Mouse (Mus musculus) neural tube, embryonic 11.5 days (tissue): ENCODE measurements at regions not wholly inside any gene's neighbourhood (a gene's known extent, or its start where the extent isn't known, plus 50 kb on each side); places are given as distances from the start of the nearest gene placed in this dataset.
A peak's percentile ranks its signal among the peaks of the same experiment; 100 is the strongest.
"Not testable (repeated sequence)": the region's sequence is repeated elsewhere in the genome, so short reads cannot be mapped to it uniquely, and the experiment has no call there.

Experiments used
- ATAC-seq: fragments of 200-750 bp; cut with Nextera tagmentation; 2 replicates; pipeline ENCODE4 v1.8.0; 2017; ENCODE audit warnings: moderate number of reproducible peaks, mild to moderate bottlenecking, moderate TSS enrichment, moderate library complexity; ENCODE audit not compliant: insufficient read depth, low FRiP score, low TSS enrichment
- DNase-seq: peaks from one replicate; pipeline ENCODE4 v3.0.0-alpha.2; 2015; ENCODE audit warnings: low spot score
- H3K27ac ChIP-seq: fragments of 300-500 bp; sonication (generic); 2 replicates; pipeline ENCODE4 v1.5.1; 2014; ENCODE audit warnings: low read depth, mild to moderate bottlenecking, low read length
- H3K27me3 ChIP-seq: fragments of 300-500 bp; sonication (generic); 2 replicates; pipeline ENCODE4 v1.6.1; 2014; ENCODE audit warnings: mild to moderate bottlenecking, low read length, mixed read lengths; ENCODE audit not compliant: control insufficient read depth, insufficient read depth
- H3K36me3 ChIP-seq: fragments of 300-500 bp; sonication (generic); 2 replicates; pipeline ENCODE4 v1.6.1; 2014; ENCODE audit warnings: mild to moderate bottlenecking, low read length, moderate library complexity, mixed read lengths; ENCODE audit not compliant: control insufficient read depth, insufficient read depth
- H3K4me1 ChIP-seq: fragments of 300-500 bp; sonication (generic); 2 replicates; pipeline ENCODE4 v1.6.1; 2014; ENCODE audit warnings: low read length, mixed read lengths; ENCODE audit not compliant: control insufficient read depth, insufficient read depth
- H3K4me2 ChIP-seq: fragments of 300-500 bp; sonication (generic); 2 replicates; pipeline ENCODE4 v1.6.1; 2014; ENCODE audit warnings: low read depth, mild to moderate bottlenecking, moderate library complexity
- H3K4me3 ChIP-seq: fragments of 300-500 bp; sonication (generic); 2 replicates; pipeline ENCODE4 v1.5.1; 2014; ENCODE audit warnings: low read depth, low read length
- H3K9ac ChIP-seq: fragments of 300-500 bp; sonication (generic); 2 replicates; pipeline ENCODE4 v1.6.1; 2014; ENCODE audit warnings: mild to moderate bottlenecking, low read length
- H3K9me3 ChIP-seq: fragments of 300-500 bp; sonication (generic); 2 replicates; pipeline ENCODE4 v1.6.1; 2016; ENCODE audit warnings: low read length; ENCODE audit not compliant: control insufficient read depth
- WGBS: fragments of 180-500 bp; shearing (Covaris S2); extraction: QIAGEN DNeasy Blood & Tissue Kit; methylation state at CpG from one replicate; pipeline ENCODE4 v1.1.7; 2014; 5-methylcytosine and 5-hydroxymethylcytosine counted together

GRCm38 (mm10) chr2:81848836-81849410 lies 204.1 kb upstream of the Zfp804a start:
- Histone ChIP-seq H3K4me3 (no peak overlapping the region), H3K27ac (no peak overlapping the region), H3K4me2 (no peak overlapping the region), H3K36me3 (no peaks in the 10 kb centered on the region), H3K9ac (no peak overlapping the region), H3K9me3 (no peaks in the 10 kb centered on the region), H3K27me3 (no peaks in the 10 kb centered on the region), H3K4me1 (no peaks in the 10 kb centered on the region)
- WGBS = 14% methylated on average over 4 of the region's 4 CpGs
- ATAC-seq (peak; percentile 82), DNase-seq (peak; percentile 35)

DNA sequence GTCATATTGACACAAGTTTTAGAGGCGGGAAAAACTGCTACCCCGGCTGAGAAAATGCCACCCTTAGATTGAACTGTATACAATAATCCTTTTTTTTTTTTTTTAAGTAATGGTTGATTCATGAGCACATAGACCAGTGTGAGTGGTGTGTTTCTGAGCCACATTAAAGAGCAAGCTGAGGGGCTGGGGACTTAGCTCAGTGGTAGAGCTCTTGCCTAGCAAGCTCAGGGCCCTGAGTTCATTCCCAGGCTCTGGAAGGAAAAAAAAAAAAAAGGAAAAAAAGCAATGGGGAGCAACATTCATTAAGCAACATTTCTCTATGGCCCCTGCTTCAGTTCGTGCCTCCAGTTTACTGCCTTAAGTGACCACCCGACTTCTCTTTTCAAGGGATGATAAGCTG lies 203.1 kb upstream of the Zfp804a start:
- Histone ChIP-seq H3K9ac (no peak overlapping the region), H3K27me3 (no peaks in the 10 kb centered on the region), H3K27ac (no peak overlapping the region), H3K9me3 (no peaks in the 10 kb centered on the region), H3K4me1 (no peaks in the 10 kb centered on the region), H3K4me3 (no peak overlapping the region), H3K36me3 (no peaks in the 10 kb centered on the region), H3K4me2 (no peak overlapping the region)
- 31% methylated on average over 4 of the region's 4 CpGs for WGBS
- ATAC-seq (no peak), DNase-seq (peak; percentile 26)

- H3K9ac ChIP-seq = no peak overlapping the region
- DNase-seq = no peak
- H3K4me3 ChIP-seq = no peak overlapping the region
- H3K27ac ChIP-seq = no peak overlapping the region
- WGBS = 83% methylated on average over 1 of the region's 1 CpGs
- H3K4me1 ChIP-seq = no peaks in the 10 kb centered on the region
- ATAC-seq = no peak
- H3K27me3 ChIP-seq = no peaks in the 10 kb centered on the region
- no peak overlapping the region for H3K4me2 ChIP-seq
- no peaks in the 10 kb centered on the region for H3K36me3 ChIP-seq
- H3K9me3 ChIP-seq = no peaks in the 10 kb centered on the region
Measured at GRCm38 (mm10) chr2:81885438-81885837, 167.6 kb upstream of the Zfp804a start.

DNA sequence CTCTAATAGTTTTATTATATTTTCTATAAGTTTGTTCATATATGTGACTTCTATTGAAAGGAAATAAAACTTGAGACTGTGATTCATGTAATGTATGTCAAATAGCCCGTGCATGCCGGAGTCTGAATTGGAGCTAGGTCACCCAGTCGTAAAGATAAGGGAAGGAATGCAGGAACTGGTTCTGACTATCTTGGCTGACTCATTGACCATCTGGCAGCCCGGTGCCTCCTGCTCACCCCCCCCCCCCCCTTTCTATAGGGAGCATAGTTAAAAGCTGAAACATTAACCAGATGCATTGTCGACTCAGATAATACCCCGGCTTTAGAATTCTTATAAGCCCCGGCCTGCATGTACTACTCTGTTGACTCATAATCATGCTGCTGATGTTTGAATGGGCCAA lies 160.5 kb upstream of the Zfp804a start:
- not testable (repeated sequence) for H3K9me3 ChIP-seq, H3K4me2 ChIP-seq, DNase-seq, ATAC-seq, H3K27me3 ChIP-seq, H3K4me3 ChIP-seq, H3K9ac ChIP-seq, H3K36me3 ChIP-seq, H3K27ac ChIP-seq, H3K4me1 ChIP-seq
- 63% methylated on average over 7 of the region's 7 CpGs for WGBS

- no peak overlapping the region for H3K9ac ChIP-seq
- no peaks in the 10 kb centered on the region for H3K27me3 ChIP-seq
- no peak for ATAC-seq
- H3K4me2 ChIP-seq = no peak overlapping the region
- WGBS = 76% methylated on average over 3 of the region's 3 CpGs
- no peaks in the 10 kb centered on the region for H3K4me1 ChIP-seq
- no peak overlapping the region for H3K4me3 ChIP-seq
- H3K27ac ChIP-seq = no peak overlapping the region
- DNase-seq = no peak
- H3K9me3 ChIP-seq = no peaks in the 10 kb centered on the region
- H3K36me3 ChIP-seq = no peaks in the 10 kb centered on the region
Measured at GRCm38 (mm10) chr2:81939360-81939759, 113.7 kb upstream of the Zfp804a start.
